Mouse (Mus musculus) kidney, postnatal 36 days (tissue): Measurements from ENCODE around the gene Smim11.

Source experiments
- DNase-seq, 2 experiments: peaks; one replicate each; pipeline ENCODE4 v3.0.0; 2021 to 2022; ENCODE audit warnings: mixed read lengths in 2 of 2

The Smim11 gene

GRCm38 (mm10) chr16:92300649-92301411 lies at the start of gene Smim11:
Smim11 (plus strand) TSS chr16:92301286.
- DNase-seq = peak; percentile 97

- no peak for DNase-seq
Measured at GRCm38 (mm10) chr16:92254316-92254715, 46.8 kb upstream of the Smim11 start.

- no peak for DNase-seq
Measured at GRCm38 (mm10) chr16:92267861-92268260, 33.2 kb upstream of the Smim11 start.

- DNase-seq = no peak
Measured at GRCm38 (mm10) chr16:92274516-92274915, 26.6 kb upstream of the Smim11 start.

- no peak for DNase-seq
Measured at GRCm38 (mm10) chr16:92275526-92275925, 25.6 kb upstream of the Smim11 start.

- DNase-seq = no peak
Measured at GRCm38 (mm10) chr16:92282671-92283070, 18.4 kb upstream of the Smim11 start.

GRCm38 (mm10) chr16:92285068-92285467 lies 16.0 kb upstream of the Smim11 start:
- no peak for DNase-seq

GRCm38 (mm10) chr16:92286609-92287008 lies 14.5 kb upstream of the Smim11 start:
- peak; percentile 84 to 94 for DNase-seq

- peak in 1 of 2 experiments; percentile 47 for DNase-seq
Measured at GRCm38 (mm10) chr16:92288778-92289177, 12.3 kb upstream of the Smim11 start.

- DNase-seq = no peak
Measured at GRCm38 (mm10) chr16:92290045-92290444, 11.0 kb upstream of the Smim11 start.

- no peak for DNase-seq
Measured at GRCm38 (mm10) chr16:92292101-92292500, 9.0 kb upstream of the Smim11 start, which contains the start of gene Kcne2. Kcne2 (plus strand) TSS chr16:92292389.

- no peak for DNase-seq
Measured at GRCm38 (mm10) chr16:92294267-92294970, 6.7 kb upstream of the Smim11 start.

- no peak for DNase-seq
Measured at GRCm38 (mm10) chr16:92295328-92295727, 5.8 kb upstream of the Smim11 start.

- DNase-seq = peak; percentile 31 to 49
Measured at GRCm38 (mm10) chr16:92301412-92301806, 323 bp downstream of the Smim11 start.

- no peak for DNase-seq
Measured at GRCm38 (mm10) chr16:92301989-92302388, 903 bp downstream of the Smim11 start.

- no peak for DNase-seq
Measured at GRCm38 (mm10) chr16:92302506-92302905, 1.4 kb downstream of the Smim11 start.

- peak in 1 of 2 experiments; percentile 30 for DNase-seq
Measured at GRCm38 (mm10) chr16:92305519-92305918, 4.4 kb downstream of the Smim11 start.

GRCm38 (mm10) chr16:92307947-92308346 lies 6.9 kb downstream of the Smim11 start:
- no peak for DNase-seq

- no peak for DNase-seq
Measured at GRCm38 (mm10) chr16:92309126-92309525, 8.0 kb downstream of the Smim11 start.

GRCm38 (mm10) chr16:92313953-92314741 lies 13.1 kb downstream of the Smim11 start:
- peak; percentile 28 to 45 for DNase-seq

- no peak for DNase-seq
Measured at GRCm38 (mm10) chr16:92316049-92316738, 15.1 kb downstream of the Smim11 start.

GRCm38 (mm10) chr16:92319353-92320109 lies 18.4 kb downstream of the Smim11 start:
- DNase-seq = peak in 1 of 2 experiments; percentile 71
